Mouse (Mus musculus) lung, postnatal 4 days (tissue): ENCODE results near the gene Usp12.
A peak's percentile ranks its signal among the peaks of the same experiment; 100 is the strongest.

Experiments used
- DNase-seq, 2 experiments: peaks; one replicate each; pipeline ENCODE4 v3.0.0; 2021

The Usp12 gene

GRCm38 (mm10) chr5:146794853-146795252, at the start of gene Usp12:
Gene Usp12 (minus strand): TSS chr5:146795006.
- DNase-seq: peak; percentile 99 to 100

GRCm38 (mm10) chr5:146844301-146844941, 49.6 kb upstream of the Usp12 start:
- DNase-seq: no peak

- DNase-seq: peak in 1 of 2 experiments; percentile 64
Observed at GRCm38 (mm10) chr5:146841996-146842395, 47.2 kb upstream of the Usp12 start.

GRCm38 (mm10) chr5:146841301-146841700, 46.5 kb upstream of the Usp12 start:
- no peak for DNase-seq

GRCm38 (mm10) chr5:146840422-146840821, 45.6 kb upstream of the Usp12 start:
- DNase-seq: no peak

GRCm38 (mm10) chr5:146839760-146840159, 45.0 kb upstream of the Usp12 start:
- no peak for DNase-seq

GRCm38 (mm10) chr5:146838836-146839648, 44.2 kb upstream of the Usp12 start:
- no peak for DNase-seq

- no peak for DNase-seq
Observed at GRCm38 (mm10) chr5:146837967-146838720, 43.3 kb upstream of the Usp12 start.

- no peak for DNase-seq
Observed at GRCm38 (mm10) chr5:146834959-146835358, 40.2 kb upstream of the Usp12 start.

- no peak for DNase-seq
Observed at GRCm38 (mm10) chr5:146833673-146834201, 38.9 kb upstream of the Usp12 start.

GRCm38 (mm10) chr5:146832769-146833448, 38.1 kb upstream of the Usp12 start, which contains the start of gene Rpl21:
Gene Rpl21 (plus strand): TSS chr5:146832890.
- DNase-seq: peak; percentile 95

GRCm38 (mm10) chr5:146832435-146832768, 37.6 kb upstream of the Usp12 start:
- DNase-seq: no peak

- DNase-seq: no peak
Observed at GRCm38 (mm10) chr5:146829528-146829927, 34.7 kb upstream of the Usp12 start.

GRCm38 (mm10) chr5:146823005-146823404, 28.2 kb upstream of the Usp12 start:
- no peak for DNase-seq

GRCm38 (mm10) chr5:146818906-146819623, 24.3 kb upstream of the Usp12 start:
- DNase-seq: no peak

GRCm38 (mm10) chr5:146817583-146817982, 22.8 kb upstream of the Usp12 start:
- no peak for DNase-seq

GRCm38 (mm10) chr5:146815394-146815793, 20.6 kb upstream of the Usp12 start:
- no peak for DNase-seq

GRCm38 (mm10) chr5:146813421-146813820, 18.6 kb upstream of the Usp12 start:
- no peak for DNase-seq

GRCm38 (mm10) chr5:146812866-146813265, 18.1 kb upstream of the Usp12 start:
- DNase-seq: no peak

GRCm38 (mm10) chr5:146809951-146810350, 15.1 kb upstream of the Usp12 start:
- no peak for DNase-seq

- DNase-seq: no peak
Observed at GRCm38 (mm10) chr5:146806004-146806430, 11.2 kb upstream of the Usp12 start.

- DNase-seq: peak in 1 of 2 experiments; percentile 68
Observed at GRCm38 (mm10) chr5:146798031-146798430, 3.2 kb upstream of the Usp12 start.
